Mouse (Mus musculus) spleen, adult 12 weeks (tissue): ENCODE data around the gene Fam92b.

Experiments used
- DNase-seq: peaks from one replicate; pipeline ENCODE4 v3.0.0; 2022; ENCODE audit warnings: low spot score

Gene Fam92b

GRCm38 (mm10) chr8:120177318-120178123 is at the start of gene Fam92b:
Fam92b (minus strand) TSS chr8:120177466.
- no peak for DNase-seq

GRCm38 (mm10) chr8:120225421-120226151 is 48.3 kb upstream of the Fam92b start:
- no peak for DNase-seq

- no peak for DNase-seq
Measured at GRCm38 (mm10) chr8:120224521-120225420, 47.5 kb upstream of the Fam92b start.

GRCm38 (mm10) chr8:120222548-120222947 is 45.3 kb upstream of the Fam92b start:
- no peak for DNase-seq

- no peak for DNase-seq
Measured at GRCm38 (mm10) chr8:120216855-120217830, 39.9 kb upstream of the Fam92b start.

GRCm38 (mm10) chr8:120215416-120216141 is 38.3 kb upstream of the Fam92b start:
- no peak for DNase-seq

GRCm38 (mm10) chr8:120213939-120214338 is 36.7 kb upstream of the Fam92b start:
- no peak for DNase-seq

- no peak for DNase-seq
Measured at GRCm38 (mm10) chr8:120213229-120213628, 36.0 kb upstream of the Fam92b start.

GRCm38 (mm10) chr8:120212596-120212995 is 35.3 kb upstream of the Fam92b start:
- DNase-seq: no peak

GRCm38 (mm10) chr8:120211345-120211744 is 34.1 kb upstream of the Fam92b start:
- no peak for DNase-seq

- DNase-seq: no peak
Measured at GRCm38 (mm10) chr8:120208113-120208512, 30.8 kb upstream of the Fam92b start.

GRCm38 (mm10) chr8:120207364-120207763 is 30.1 kb upstream of the Fam92b start:
- no peak for DNase-seq

GRCm38 (mm10) chr8:120205916-120206315 is 28.6 kb upstream of the Fam92b start:
- no peak for DNase-seq

- DNase-seq: no peak
Measured at GRCm38 (mm10) chr8:120204736-120205360, 27.6 kb upstream of the Fam92b start.

- DNase-seq: no peak
Measured at GRCm38 (mm10) chr8:120202546-120202945, 25.3 kb upstream of the Fam92b start.

GRCm38 (mm10) chr8:120201351-120201750 is 24.1 kb upstream of the Fam92b start:
- DNase-seq: no peak

GRCm38 (mm10) chr8:120192118-120192517 is 14.9 kb upstream of the Fam92b start:
- DNase-seq: no peak

GRCm38 (mm10) chr8:120191633-120192032 is 14.4 kb upstream of the Fam92b start:
- no peak for DNase-seq

GRCm38 (mm10) chr8:120190810-120191413 is 13.6 kb upstream of the Fam92b start:
- no peak for DNase-seq
